Mouse (Mus musculus) small intestine, adult 2 months (tissue): Measurements from ENCODE around the gene Cab39. TPM values are rescaled to one million over a fixed set of nuclear protein-coding genes. Genes with fewer than 3 reads are reported as not detected.

Experiments used
- H3K27ac ChIP-seq: fragments of 200-500 bp; 2 replicates; pipeline ENCODE4 v1.5.1; 2012; ENCODE audit warnings: low read depth, low read length, control low read depth, inconsistent platforms; ENCODE audit not compliant: insufficient read depth
- H3K27me3 ChIP-seq: fragments of 200-500 bp; 2 replicates; pipeline ENCODE4 v1.6.1; 2012; ENCODE audit warnings: mild to moderate bottlenecking, moderate library complexity, low read length, inconsistent platforms; ENCODE audit not compliant: control insufficient read depth, insufficient read depth
- H3K36me3 ChIP-seq: fragments of 200-500 bp; 2 replicates; pipeline ENCODE4 v1.6.1; 2012; ENCODE audit warnings: mild to moderate bottlenecking, low read length, control low read depth, inconsistent platforms; ENCODE audit not compliant: control insufficient read depth, insufficient read depth
- H3K4me1 ChIP-seq: fragments of 200-500 bp; 2 replicates; pipeline ENCODE4 v1.6.1; 2012; ENCODE audit warnings: low read length, inconsistent platforms, mixed read lengths; ENCODE audit not compliant: control insufficient read depth, insufficient read depth, insufficient read length
- H3K4me3 ChIP-seq: fragments of 200-500 bp; 2 replicates; pipeline ENCODE4 v1.5.1; 2012; ENCODE audit warnings: low read depth, mild to moderate bottlenecking, control low read depth, inconsistent platforms, low read length, moderate library complexity
- CTCF ChIP-seq: fragments of 200-500 bp; IDR thresholded peaks from 2 replicates; pipeline ENCODE4 v1.5.1; 2012; ENCODE audit warnings: low read depth, mild to moderate bottlenecking, control low read depth, inconsistent platforms, low read length, moderate library complexity, mixed read lengths; ENCODE audit not compliant: insufficient replicate concordance, insufficient read length; ENCODE audit errors: extremely low read depth
- POLR2A ChIP-seq: fragments of 200-500 bp; IDR thresholded peaks from 2 replicates; pipeline ENCODE4 v1.6.1; 2012; ENCODE audit warnings: low read depth, mild to moderate bottlenecking, control low read depth, inconsistent platforms, low read length, moderate library complexity
- WGBS: fragments of 180-500 bp; shearing (Covaris S2); methylation state at CpG from one replicate; pipeline ENCODE4 v1.1.7; 2018; 5-methylcytosine and 5-hydroxymethylcytosine counted together
- polyA plus RNA-seq: library from polyadenylated mRNA; depleted of rRNA; stranded (reverse); fragments of >200 nt; gene quantifications from 2 replicates; pipeline ENCODE4 v1.2.3, GENCODE M21; 2012

The Cab39 gene
- polyA plus RNA-seq, 1 experiment, result 67.0 TPM

DNA sequence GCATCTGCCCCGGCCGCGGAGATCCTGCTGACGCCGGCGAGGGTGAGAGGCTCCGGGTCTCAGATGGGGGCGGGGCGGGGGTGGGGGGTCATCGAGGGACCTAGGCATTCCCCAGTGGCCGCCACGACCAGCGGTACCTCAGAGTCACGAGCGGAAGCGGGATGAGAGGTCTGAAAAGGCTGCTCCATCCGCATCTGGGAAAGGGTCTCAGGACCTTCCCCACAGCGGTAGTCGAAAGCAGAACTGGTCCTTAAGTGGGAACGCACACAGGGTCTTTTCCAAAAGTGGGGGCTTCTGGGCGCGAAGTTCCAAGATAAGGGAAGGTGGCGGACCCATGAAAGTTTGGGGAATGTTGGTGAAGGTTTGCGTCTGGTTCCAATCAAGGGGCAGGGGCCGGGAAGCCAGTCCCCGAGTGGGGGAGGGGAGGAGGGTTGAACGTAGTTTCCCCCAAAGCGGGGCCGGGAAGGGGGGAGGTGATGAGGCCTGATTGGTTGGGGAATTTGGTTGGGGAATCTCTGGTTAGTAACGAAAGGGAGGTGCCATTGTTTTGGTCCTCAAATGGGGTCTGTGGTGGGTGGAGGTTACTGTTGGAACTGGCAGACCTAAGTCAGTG lies 101.6 kb downstream of the Cab39 start:
- under 1% methylated on average over 30 of the region's 30 CpGs for WGBS
- H3K4me3 ChIP-seq, result peak overlapping the region; percentile 88
- H3K36me3 ChIP-seq, result no peaks in the 10 kb centered on the region
- H3K27me3 ChIP-seq, result no peaks in the 10 kb centered on the region
- H3K27ac ChIP-seq, result peak overlapping the region; percentile 13
- peaks cover 3% of the 10 kb centered on the region; the same call in 1 of the 2 replicates for H3K4me1 ChIP-seq
- TF ChIP-seq CTCF (no peak), POLR2A (no peak)

DNA sequence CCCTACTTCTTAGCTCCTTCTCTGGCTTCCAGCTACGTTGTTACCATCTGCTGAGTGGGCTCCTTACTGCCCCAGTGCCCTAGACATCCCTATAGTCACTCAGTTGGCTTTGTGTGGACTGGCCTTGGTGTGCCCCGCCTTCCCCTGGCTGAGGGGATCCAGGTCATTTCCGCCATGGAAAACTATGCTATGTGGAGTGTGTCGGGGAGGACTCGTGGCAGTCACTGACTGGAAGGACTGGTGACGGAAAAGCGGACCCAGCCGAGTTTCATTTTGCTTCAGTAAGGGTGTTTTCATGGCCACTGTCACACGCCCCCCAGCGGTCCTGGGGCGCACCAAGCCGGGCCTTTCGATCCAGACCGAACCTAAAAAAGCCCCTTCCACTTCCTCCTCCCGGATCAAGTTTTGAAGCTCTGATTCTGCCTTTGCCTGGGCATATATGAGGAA lies 102.2 kb downstream of the Cab39 start:
- Histone ChIP-seq H3K4me1 (peaks cover 3% of the 10 kb centered on the region; the same call in 1 of the 2 replicates), H3K27ac (peak overlapping the region; percentile 13), H3K4me3 (peak overlapping the region; percentile 88), H3K36me3 (no peaks in the 10 kb centered on the region), H3K27me3 (no peaks in the 10 kb centered on the region)
- TF ChIP-seq CTCF (peak; percentile 64; the same call in 1 of the 2 replicates), POLR2A (no peak)
- WGBS, result 4% methylated on average over 15 of the region's 15 CpGs

DNA sequence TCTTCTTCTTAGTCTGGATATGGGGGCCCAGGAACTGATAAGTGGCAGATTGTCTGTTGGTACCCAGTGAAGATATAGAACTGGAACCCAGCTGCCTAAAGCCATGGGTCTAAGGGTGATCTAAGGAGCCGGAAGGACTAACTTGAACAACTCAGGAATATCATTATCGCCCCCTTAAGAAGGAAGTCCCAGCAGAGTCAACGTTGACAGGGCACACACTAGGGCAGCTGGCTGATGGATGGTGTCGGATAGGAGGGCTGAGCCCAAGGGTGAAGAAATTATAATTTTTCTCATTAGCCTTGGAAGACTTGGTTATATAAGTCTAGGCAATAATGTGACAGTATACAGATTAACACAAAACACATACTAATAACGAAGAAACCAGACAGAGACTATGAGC lies 102.9 kb downstream of the Cab39 start:
- H3K4me1 ChIP-seq, result peaks cover 6% of the 10 kb centered on the region; the same call in 1 of the 2 replicates
- TF ChIP-seq POLR2A (no peak), CTCF (no peak)

DNA sequence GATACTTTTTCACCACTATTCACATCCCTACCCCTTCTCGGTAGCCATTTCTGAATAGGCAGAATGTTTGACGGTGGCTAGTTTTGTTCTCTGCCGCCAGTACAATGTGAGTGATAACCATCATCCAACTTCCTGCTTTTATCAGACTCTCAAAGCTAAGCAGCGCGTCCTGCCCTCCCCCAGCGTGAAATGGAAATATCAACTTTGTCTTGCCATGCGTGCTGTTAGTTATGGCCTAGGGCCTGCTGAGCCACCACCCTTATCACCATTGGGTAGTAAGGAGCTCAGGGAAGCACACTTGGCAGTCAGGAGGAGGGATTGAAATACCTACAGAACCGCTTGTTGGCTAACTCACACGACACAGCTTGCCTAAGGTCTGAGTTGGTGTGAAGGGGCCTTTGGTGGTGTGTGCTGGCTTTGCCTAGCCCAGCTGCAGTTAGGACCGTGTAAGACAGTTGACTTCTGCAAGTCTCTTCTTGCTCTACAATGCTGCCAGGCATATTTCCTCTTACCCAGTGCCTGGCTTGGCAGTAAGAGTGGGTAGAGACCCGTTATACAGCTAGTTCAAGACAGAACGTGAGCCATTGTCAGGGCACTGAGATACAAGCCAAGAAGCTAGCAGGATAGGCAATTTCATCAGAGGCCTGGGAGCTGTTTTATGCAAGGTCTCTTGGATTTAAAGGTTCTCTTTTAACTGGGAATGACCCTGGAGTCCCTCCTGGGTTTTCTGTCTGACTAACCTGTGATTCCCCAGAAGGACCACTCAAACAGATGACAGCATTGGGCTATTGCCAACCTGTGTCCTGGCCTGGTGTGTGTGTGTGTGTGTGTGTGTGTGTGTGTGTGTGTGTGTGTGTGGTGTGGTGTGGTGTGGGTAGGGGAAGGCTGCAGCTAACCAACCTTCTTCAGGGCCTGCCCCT lies 103.8 kb downstream of the Cab39 start:
- WGBS, result 58% methylated on average over 12 of the region's 12 CpGs
- Histone ChIP-seq H3K27ac (no peak overlapping the region), H3K4me3 (no peak overlapping the region), H3K4me1 (peaks cover 11% of the 10 kb centered on the region; the same call in 1 of the 2 replicates), H3K36me3 (no peaks in the 10 kb centered on the region), H3K27me3 (no peaks in the 10 kb centered on the region)
- no peak for TF ChIP-seq CTCF
- TF ChIP-seq POLR2A, result no peak

More for the DNA sequence above, 102.9 kb downstream of the Cab39 start:
- H3K36me3 ChIP-seq, result no peaks in the 10 kb centered on the region
- H3K27me3 ChIP-seq, result no peaks in the 10 kb centered on the region
- 78% methylated on average over 5 of the region's 5 CpGs for WGBS
- H3K4me3 ChIP-seq, result no peak overlapping the region
- no peak overlapping the region for H3K27ac ChIP-seq

DNA sequence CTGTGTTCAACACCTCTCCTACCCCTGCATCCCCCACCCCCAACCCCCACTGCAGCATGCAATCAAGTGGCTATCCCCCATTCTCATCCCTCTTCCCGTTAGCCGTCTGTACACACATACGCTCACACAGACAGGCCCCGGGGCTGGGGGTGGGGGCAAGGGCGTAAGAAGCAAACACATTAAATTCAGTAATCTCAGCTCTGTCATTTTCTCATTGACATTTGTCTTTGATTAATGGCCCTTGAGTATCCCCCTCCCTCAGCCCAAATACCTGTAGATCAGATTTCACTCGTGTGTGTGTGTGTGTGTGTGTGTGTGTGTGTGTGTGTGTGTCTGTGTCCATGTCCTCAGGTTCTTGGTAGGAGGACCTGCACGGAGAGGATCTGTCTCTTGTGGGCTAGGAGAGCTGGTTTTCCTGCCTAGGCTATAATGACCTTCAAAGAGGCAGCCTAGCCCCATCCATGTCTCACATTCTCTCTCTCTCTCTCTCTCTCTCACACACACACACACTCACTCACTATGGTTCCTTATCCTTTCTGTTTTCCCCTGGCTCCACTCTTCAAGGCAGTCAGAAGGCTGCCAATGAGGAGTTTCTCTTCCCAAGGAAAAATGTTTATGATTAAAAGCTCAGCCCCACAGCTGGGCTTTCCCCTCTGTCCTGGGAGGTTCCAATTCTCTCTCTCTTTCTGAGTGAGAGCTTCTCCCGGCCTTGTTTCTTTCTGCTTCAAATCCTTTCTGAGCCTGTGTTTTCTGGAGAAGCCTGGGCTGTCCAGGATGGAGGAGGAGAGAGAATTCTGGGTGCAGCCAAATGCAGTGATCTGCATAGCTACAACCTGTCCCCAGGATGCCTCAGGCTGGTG lies 104.9 kb downstream of the Cab39 start:
- Histone ChIP-seq H3K27ac (0 out of 2 replicates have a peak overlapping the region, but pooled peaks have one; percentile 5), H3K27me3 (no peaks in the 10 kb centered on the region), H3K36me3 (0 out of 2 replicates have a peak, but pooled peaks cover 2% of the 10 kb centered on the region), H3K4me1 (peaks cover 11% of the 10 kb centered on the region; the same call in 1 of the 2 replicates), H3K4me3 (no peak overlapping the region)
- 68% methylated on average over 8 of the region's 8 CpGs for WGBS
- TF ChIP-seq CTCF (no peak), POLR2A (no peak)

DNA sequence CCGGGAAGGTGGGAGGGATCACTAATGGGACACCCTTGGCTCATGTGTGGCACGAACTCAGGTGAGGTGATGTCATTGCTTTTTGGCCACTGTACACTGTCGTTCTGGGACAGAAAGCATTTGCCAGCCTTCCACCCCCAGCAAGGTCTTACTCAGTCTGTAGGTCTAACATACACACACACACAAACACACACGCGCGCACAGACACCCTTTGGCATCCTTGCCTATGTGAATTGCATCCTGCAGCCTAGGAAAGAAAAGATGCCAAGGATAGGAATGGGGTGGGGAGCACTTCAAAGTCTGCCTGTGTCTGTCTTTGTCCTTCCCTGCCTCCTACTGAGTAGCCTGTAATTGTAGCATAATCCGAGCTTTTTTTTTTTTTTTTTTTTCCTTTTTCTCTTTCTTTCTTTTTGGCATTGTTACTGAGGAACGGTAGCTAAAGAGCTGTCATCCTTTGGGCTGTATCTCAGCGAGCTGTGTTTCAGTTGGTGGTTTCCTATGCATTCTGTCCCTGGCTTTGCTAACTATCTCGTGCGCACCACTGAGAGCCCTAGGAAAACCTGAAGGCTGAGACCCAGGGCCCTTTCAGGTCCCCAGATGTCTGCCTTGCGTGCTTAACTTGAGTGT lies 105.6 kb downstream of the Cab39 start:
- Histone ChIP-seq H3K4me3 (no peak overlapping the region), H3K27ac (no peak overlapping the region), H3K4me1 (peaks cover 11% of the 10 kb centered on the region; the same call in 1 of the 2 replicates), H3K36me3 (peaks cover 9% of the 10 kb centered on the region; the same call in 1 of the 2 replicates), H3K27me3 (no peaks in the 10 kb centered on the region)
- TF ChIP-seq POLR2A (no peak), CTCF (no peak)
- WGBS, result 80% methylated on average over 12 of the region's 12 CpGs
